Mouse (Mus musculus) layer of hippocampus, adult 18-20 months (tissue): ENCODE measurements around the gene Eif4enif1. TPM values are rescaled to one million over a fixed set of nuclear protein-coding genes. Genes with fewer than 3 reads are reported as not detected.

Experiments used
- total RNA-seq, 2 experiments: library from RNA; stranded (reverse); gene quantifications; 2 replicates each; pipeline ENCODE4 v1.2.3; 2021

Eif4enif1 gene
- total RNA-seq, 2 experiments from 2014 or later, result 61.8 to 75.5 TPM

Other genes starting within 250 kb of the Eif4enif1 start
- gene Sfi1, start 8.9 kb upstream of the Eif4enif1 start, total RNA-seq, result 10 to 100 TPM; 53.9 to 67.2 TPM
- 10 to 100 TPM; 92.5 to 93.4 TPM for gene Drg1, start 64.0 kb downstream of the Eif4enif1 start, total RNA-seq
- gene Patz1, start 86.5 kb downstream of the Eif4enif1 start, total RNA-seq, result 10 to 100 TPM; 50.6 to 51.5 TPM
- 10 to 100 TPM; 41.6 to 46.5 TPM for gene Pik3ip1, start 128.0 kb downstream of the Eif4enif1 start, total RNA-seq
- gene Limk2, start 206.8 kb downstream of the Eif4enif1 start, total RNA-seq, result 10 to 100 TPM; 90.1 to 97.5 TPM
- 10 to 100 TPM; 30.2 to 32.2 TPM for gene Rnf185, start 250.0 kb downstream of the Eif4enif1 start, total RNA-seq